Mouse (Mus musculus) neural tube, embryonic 12.5 days (tissue): ENCODE results near the gene Hdhd5. TPM values are rescaled to one million over a fixed set of nuclear protein-coding genes. Genes with fewer than 3 reads are reported as not detected.

Experiments used
- ATAC-seq: fragments of 200-750 bp; cut with Nextera tagmentation; 2 replicates; pipeline ENCODE4 v1.8.0; 2017; ENCODE audit warnings: low read depth, mild to moderate bottlenecking, moderate TSS enrichment, moderate library complexity; ENCODE audit not compliant: low FRiP score
- H3K27ac ChIP-seq: fragments of 300-500 bp; sonication (generic); 2 replicates; pipeline ENCODE4 v1.5.1; 2016
- H3K27me3 ChIP-seq: fragments of 300-500 bp; sonication (generic); replicated peaks from 2 replicates; pipeline ENCODE4 v1.6.1; 2016; ENCODE audit warnings: mild to moderate bottlenecking
- H3K36me3 ChIP-seq: fragments of 300-500 bp; sonication (generic); 2 replicates; pipeline ENCODE4 v1.6.1; 2016; ENCODE audit warnings: mild to moderate bottlenecking
- H3K4me1 ChIP-seq: fragments of 300-500 bp; sonication (generic); 2 replicates; pipeline ENCODE4 v1.6.1; 2016
- H3K4me2 ChIP-seq: fragments of 300-500 bp; sonication (generic); replicated peaks from 2 replicates; pipeline ENCODE4 v1.6.1; 2016; ENCODE audit warnings: mild to moderate bottlenecking
- H3K4me3 ChIP-seq: fragments of 300-500 bp; sonication (generic); 2 replicates; pipeline ENCODE4 v1.5.1; 2016
- H3K9ac ChIP-seq: fragments of 300-500 bp; sonication (generic); 2 replicates; pipeline ENCODE4 v1.6.1; 2016; ENCODE audit warnings: mild to moderate bottlenecking
- H3K9me3 ChIP-seq: fragments of 300-500 bp; sonication (generic); 2 replicates; pipeline ENCODE4 v1.6.1; 2016; ENCODE audit warnings: mild to moderate bottlenecking
- WGBS: fragments of 180-500 bp; shearing (Covaris S2); methylation state at CpG from one replicate; pipeline ENCODE4 v1.1.7; 2016; 5-methylcytosine and 5-hydroxymethylcytosine counted together
- polyA plus RNA-seq: library from polyadenylated mRNA; unstranded; fragments of >200 nt; fragmentation: Nextera tagmentation; extraction: Ambion mirVana; gene quantifications from 2 replicates; pipeline ENCODE4 v1.2.1, GENCODE M21; 2016

Hdhd5 gene
- polyA plus RNA-seq, 1 experiment from 2014 or later, result 23.6 TPM

DNA sequence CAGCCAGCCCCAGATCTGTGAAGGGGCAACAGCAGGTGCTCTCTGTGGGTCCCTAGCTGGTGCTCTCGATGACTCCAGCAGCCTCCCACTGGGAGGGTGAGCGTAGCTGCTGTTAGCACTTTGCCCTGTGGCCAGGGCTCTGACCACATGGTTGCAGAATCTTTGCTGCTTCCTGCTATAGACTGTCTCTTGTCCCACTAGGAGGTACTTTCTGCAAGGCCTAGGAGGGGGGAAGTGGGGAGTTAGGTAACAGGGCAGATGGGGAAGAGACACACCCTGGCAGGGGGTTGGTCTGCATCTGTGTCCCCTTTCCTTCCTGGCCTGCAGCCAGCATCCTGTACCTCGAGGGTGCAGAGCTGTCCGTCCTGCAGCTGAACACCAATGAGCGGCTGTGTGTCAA, 57.7 kb downstream of the Hdhd5 start:
- H3K36me3 ChIP-seq, result peaks cover 5% of the 10 kb centered on the region
- 0 out of 2 replicates have a peak overlapping the region, but pooled peaks have one; percentile 20 for H3K4me2 ChIP-seq
- H3K9me3 ChIP-seq, result no peaks in the 10 kb centered on the region
- no peak overlapping the region for H3K4me3 ChIP-seq
- no peaks in the 10 kb centered on the region for H3K27me3 ChIP-seq
- H3K27ac ChIP-seq, result peak overlapping the region; percentile 62; the same call in 1 of the 2 replicates
- no peak overlapping the region for H3K9ac ChIP-seq
- peak; percentile 30; the same call in 1 of the 2 replicates for ATAC-seq
- 27% methylated on average over 5 of the region's 5 CpGs for WGBS
- H3K4me1 ChIP-seq, result peaks cover 37% of the 10 kb centered on the region

DNA sequence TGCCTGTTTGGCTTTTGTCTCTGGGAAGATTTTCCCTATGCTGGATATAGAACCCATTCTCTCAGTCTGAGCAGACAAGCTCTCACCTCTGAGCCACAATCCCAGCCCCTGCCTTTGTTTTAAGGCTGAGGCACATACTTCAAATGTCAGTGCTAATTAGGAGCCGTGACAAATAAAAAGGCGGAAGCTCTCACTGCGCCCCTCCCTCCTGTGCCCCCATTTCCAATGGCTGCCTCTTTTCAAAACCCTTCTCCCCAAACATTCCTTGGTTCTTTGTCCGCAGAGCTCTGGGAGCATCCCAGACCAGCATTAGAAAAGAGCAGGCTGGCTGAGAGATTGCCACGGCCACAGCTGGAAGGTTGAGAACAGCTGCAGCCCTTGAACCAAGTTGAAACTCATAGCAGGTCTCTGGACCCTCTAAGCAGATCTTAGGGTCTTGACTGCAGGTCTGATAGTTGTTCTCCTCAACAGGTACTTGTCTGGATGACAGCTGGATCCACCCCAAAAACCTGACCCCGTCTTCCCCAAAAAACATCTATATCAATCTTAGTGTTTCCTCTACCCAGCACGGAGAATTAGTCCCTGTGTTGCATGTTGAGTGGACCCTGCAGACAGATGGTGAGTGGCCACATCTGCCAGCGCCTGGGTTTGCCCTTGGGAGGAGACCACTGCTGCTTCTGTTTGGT, 58.5 kb downstream of the Hdhd5 start:
- Histone ChIP-seq H3K4me2 (peak overlapping the region; percentile 42), H3K27ac (peak overlapping the region; percentile 82), H3K9me3 (no peaks in the 10 kb centered on the region), H3K4me3 (no peak overlapping the region), H3K36me3 (no peaks in the 10 kb centered on the region), H3K9ac (no peak overlapping the region), H3K4me1 (peaks cover 37% of the 10 kb centered on the region), H3K27me3 (no peaks in the 10 kb centered on the region)
- peak; percentile 79 for ATAC-seq
- WGBS, result 11% methylated on average over 8 of the region's 8 CpGs

DNA sequence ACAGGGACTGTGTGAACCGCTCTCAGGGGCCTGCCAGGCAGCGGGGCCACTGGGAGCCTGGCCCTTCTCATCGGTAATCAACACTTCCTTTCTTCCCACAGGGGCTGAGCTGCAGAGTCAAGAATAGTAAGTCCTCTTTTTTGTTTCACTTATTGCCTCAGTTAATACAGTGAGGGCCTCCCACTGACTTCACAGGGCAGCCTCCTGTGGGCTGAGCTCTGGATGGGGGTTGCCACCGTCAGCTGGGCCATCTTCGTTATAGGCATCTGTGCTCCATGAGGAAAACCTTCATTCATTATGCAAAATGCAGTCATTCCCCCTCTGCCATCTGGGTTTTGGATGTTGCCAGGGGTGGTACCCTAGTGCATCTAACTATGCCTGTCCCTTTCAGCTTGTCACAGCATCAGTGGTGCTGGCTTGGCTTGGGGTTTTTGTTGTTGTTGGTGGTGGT, 59.1 kb downstream of the Hdhd5 start:
- H3K4me2 ChIP-seq, result peak overlapping the region; percentile 42
- peaks cover 37% of the 10 kb centered on the region for H3K4me1 ChIP-seq
- H3K27me3 ChIP-seq, result no peaks in the 10 kb centered on the region
- no peak overlapping the region for H3K9ac ChIP-seq
- H3K4me3 ChIP-seq, result no peak overlapping the region
- ATAC-seq, result peak; percentile 89
- no peaks in the 10 kb centered on the region for H3K36me3 ChIP-seq
- H3K27ac ChIP-seq, result peak overlapping the region; percentile 82
- H3K9me3 ChIP-seq, result no peaks in the 10 kb centered on the region
- WGBS, result 1% methylated on average over 5 of the region's 5 CpGs

DNA sequence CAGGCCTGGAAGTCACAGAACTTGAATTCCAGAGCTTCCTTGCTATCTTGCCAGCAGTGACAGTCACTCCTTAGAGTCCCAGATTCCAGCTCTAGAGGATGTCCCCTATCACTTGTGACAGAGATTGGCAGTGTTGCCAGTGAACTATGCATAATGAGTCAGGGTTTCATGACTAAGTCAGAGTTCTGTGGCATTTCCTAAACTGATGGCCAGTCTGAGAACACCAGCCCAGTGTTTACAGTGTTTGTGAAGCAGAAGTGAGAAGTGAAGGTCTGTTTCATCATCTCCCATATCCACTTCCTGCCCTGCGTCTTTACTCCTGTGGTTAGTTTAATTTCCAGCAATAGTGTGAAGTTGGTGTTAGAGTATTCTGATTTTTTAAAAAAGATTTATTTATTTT, 60.5 kb downstream of the Hdhd5 start:
- Histone ChIP-seq H3K27me3 (peaks cover under 1% of the 10 kb centered on the region; the same call in 1 of the 2 replicates), H3K4me1 (peaks cover 37% of the 10 kb centered on the region), H3K9me3 (no peaks in the 10 kb centered on the region), H3K36me3 (no peaks in the 10 kb centered on the region), H3K9ac (no peak overlapping the region), H3K27ac (no peak overlapping the region), H3K4me3 (no peak overlapping the region), H3K4me2 (no peak overlapping the region)
- WGBS, result 87% methylated on average over 1 of the region's 1 CpGs
- no peak for ATAC-seq

DNA sequence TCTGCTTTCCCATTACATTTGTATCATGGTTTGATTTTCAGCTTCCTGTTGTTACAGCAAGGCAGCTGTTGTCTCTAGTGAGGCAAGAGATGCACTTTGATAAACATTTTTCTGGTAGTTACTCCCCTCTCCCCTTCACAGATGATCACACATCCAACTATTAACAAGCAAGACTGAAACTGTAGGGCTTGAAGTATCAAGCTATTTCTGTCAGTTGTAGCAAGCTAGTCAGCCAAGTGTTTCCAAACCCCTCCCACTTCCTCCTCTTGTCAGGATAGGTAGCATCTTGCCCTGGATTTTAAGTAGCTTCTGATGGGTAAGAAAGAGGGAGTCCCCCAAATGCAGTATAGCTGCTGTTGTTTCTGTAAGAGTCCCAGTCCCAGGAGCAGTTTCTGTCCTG, 61.3 kb downstream of the Hdhd5 start:
- no peaks in the 10 kb centered on the region for H3K9me3 ChIP-seq
- no peak overlapping the region for H3K27ac ChIP-seq
- H3K36me3 ChIP-seq, result no peaks in the 10 kb centered on the region
- H3K27me3 ChIP-seq, result peaks cover 8% of the 10 kb centered on the region
- no peak overlapping the region for H3K4me2 ChIP-seq
- H3K4me1 ChIP-seq, result peaks cover 39% of the 10 kb centered on the region
- no peak overlapping the region for H3K9ac ChIP-seq
- no peak for ATAC-seq
- H3K4me3 ChIP-seq, result no peak overlapping the region

DNA sequence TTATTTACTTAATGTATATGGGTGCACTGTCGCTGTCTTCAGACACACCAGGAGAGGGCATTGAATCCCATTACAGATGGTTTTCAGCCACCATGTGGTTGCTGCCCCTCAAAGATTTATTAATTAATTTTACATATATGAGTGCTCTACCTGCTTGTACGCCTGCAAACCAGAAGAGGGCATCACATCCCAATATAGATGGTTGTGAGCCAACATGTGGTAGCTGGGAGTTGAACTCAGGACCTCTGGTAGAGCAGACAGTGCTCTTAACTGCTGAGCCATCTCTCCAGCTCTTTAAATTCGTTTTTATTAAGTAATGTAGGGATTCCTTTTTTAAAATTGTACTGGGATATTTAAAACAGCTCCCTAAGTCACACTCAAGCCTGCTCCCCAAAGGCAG, 61.9 kb downstream of the Hdhd5 start:
- Histone ChIP-seq H3K9me3 (no peaks in the 10 kb centered on the region), H3K4me3 (no peak overlapping the region), H3K9ac (no peak overlapping the region), H3K4me2 (no peak overlapping the region), H3K27ac (no peak overlapping the region), H3K36me3 (no peaks in the 10 kb centered on the region), H3K4me1 (peaks cover 41% of the 10 kb centered on the region), H3K27me3 (peaks cover 13% of the 10 kb centered on the region)
- WGBS, result 78% methylated on average over 3 of the region's 3 CpGs
- no peak for ATAC-seq

DNA sequence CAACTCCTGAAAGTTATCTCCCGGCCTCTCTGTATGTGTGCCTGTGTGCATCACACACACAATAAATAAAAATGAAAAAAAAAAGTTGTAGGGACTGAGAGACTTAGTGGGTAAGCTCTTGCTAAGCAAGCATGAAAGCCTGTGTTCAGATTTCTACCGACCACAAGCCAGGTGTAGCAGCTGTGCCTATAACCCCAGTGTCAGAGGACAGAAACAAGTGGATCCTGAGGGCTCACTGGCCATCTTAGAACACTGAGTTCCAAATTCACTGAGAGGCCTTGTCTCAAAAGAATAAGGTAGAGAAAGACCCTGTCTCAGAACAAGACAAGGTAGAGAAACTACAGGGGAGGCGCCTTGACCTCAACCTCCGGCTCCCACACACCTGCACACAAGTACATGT, 62.9 kb downstream of the Hdhd5 start:
- 97% methylated on average over 4 of the region's 4 CpGs for WGBS

DNA sequence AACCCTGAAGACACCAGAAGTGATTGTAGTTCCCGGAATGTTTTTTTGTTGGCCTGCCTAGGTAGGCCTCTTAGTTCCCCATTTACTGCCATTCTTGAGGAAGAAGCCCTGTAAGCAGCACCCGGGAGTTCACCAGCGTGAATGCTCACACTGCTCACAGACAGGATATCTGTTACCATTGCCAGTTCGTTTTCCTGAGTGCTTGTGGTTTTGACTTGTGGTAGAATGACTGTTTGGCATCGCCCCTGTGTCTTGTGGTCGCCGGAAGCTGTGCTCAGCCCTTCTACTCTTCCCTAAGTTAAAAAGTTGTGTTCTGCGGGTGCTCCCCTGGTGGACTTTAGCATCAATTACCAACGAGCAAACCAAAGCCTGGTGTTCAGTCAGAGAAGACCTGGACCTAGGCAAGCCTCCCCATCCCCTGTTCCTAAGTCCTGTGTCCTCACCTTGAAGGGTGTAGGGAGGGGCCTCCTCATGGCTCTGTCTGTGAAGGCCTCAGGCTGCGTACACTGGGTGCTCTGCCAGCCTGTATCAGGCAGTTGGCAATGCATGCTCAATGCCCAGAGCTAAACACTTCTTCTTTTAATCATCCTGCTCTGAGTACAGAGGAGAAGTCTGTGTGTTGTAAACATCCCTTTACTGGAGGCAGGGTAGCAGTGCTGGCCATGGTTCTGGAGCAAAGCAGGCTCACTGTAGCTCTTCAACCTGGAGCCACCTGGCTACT, 64.3 kb downstream of the Hdhd5 start:
- Histone ChIP-seq H3K27ac (no peak overlapping the region), H3K9me3 (no peaks in the 10 kb centered on the region), H3K9ac (no peak overlapping the region), H3K27me3 (peaks cover 36% of the 10 kb centered on the region), H3K4me3 (no peak overlapping the region), H3K4me1 (peaks cover 26% of the 10 kb centered on the region), H3K36me3 (no peaks in the 10 kb centered on the region), H3K4me2 (no peak overlapping the region)
- 80% methylated on average over 10 of the region's 10 CpGs for WGBS
- no peak for ATAC-seq

More for the DNA sequence above, 62.9 kb downstream of the Hdhd5 start:
- H3K27me3 ChIP-seq, result peaks cover 22% of the 10 kb centered on the region
- H3K4me1 ChIP-seq, result peaks cover 41% of the 10 kb centered on the region
- H3K9me3 ChIP-seq, result no peaks in the 10 kb centered on the region
- no peaks in the 10 kb centered on the region for H3K36me3 ChIP-seq
- no peak overlapping the region for H3K4me2 ChIP-seq
- H3K27ac ChIP-seq, result no peak overlapping the region
- H3K9ac ChIP-seq, result no peak overlapping the region
- ATAC-seq, result no peak
- H3K4me3 ChIP-seq, result no peak overlapping the region

DNA sequence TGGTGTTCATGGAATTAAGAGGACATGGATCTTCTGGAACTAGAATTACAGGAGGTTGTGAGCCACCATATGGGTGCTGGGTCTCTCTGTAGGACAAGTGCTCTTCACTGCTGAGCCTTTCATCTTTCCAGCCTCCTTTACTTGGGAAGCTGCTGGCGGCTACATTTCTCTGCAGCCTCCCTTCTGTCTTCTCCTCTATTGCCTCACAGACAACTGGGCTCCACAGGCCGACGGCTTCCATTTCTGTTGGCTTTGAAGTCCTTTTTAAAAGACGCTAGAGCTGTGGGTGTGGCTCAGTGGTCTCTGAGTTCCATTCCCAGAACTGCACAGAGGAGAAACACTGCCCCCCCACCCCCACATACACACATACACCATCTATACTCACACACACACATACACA, 65.7 kb downstream of the Hdhd5 start:
- Histone ChIP-seq H3K27me3 (peaks cover 43% of the 10 kb centered on the region), H3K9me3 (no peaks in the 10 kb centered on the region), H3K36me3 (no peaks in the 10 kb centered on the region), H3K4me3 (no peak overlapping the region), H3K4me2 (no peak overlapping the region), H3K27ac (no peak overlapping the region), H3K4me1 (peaks cover 17% of the 10 kb centered on the region), H3K9ac (no peak overlapping the region)
- 22% methylated on average over 4 of the region's 4 CpGs for WGBS
- no peak for ATAC-seq

DNA sequence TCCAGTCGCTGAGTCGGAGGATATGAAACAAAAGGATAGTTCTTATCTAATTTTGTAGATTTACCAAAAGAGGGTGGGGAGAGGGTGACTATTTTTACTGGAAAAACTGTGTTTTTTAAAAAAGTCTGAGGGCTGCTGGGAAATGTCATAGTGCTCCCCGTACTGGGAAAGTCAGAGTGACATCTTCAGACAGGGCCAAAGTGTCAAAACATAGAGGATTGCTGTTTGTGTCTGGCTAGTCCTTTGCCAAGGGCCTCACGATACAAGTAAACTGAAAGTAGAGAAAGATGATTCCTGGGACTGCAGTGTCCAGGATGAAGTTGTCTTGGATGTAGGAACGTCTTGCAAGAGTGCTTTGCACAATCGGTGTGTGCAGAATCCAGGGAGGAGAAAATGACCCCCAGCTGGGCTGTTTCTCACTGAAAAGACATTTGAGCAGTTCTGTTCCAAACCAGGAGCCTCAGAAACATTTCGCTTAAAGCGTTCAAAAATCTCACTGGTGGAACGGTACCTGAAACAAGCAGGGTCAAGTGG, 66.6 kb downstream of the Hdhd5 start:
- peaks cover 17% of the 10 kb centered on the region for H3K4me1 ChIP-seq
- 60% methylated on average over 9 of the region's 9 CpGs for WGBS
- peaks cover 43% of the 10 kb centered on the region for H3K27me3 ChIP-seq
- peak overlapping the region; percentile 57; the same call in 1 of the 2 replicates for H3K4me3 ChIP-seq
- no peaks in the 10 kb centered on the region for H3K36me3 ChIP-seq
- H3K4me2 ChIP-seq, result peak overlapping the region; percentile 76
- H3K9ac ChIP-seq, result no peak overlapping the region
- H3K27ac ChIP-seq, result no peak overlapping the region
- H3K9me3 ChIP-seq, result no peaks in the 10 kb centered on the region
- ATAC-seq, result no peak

DNA sequence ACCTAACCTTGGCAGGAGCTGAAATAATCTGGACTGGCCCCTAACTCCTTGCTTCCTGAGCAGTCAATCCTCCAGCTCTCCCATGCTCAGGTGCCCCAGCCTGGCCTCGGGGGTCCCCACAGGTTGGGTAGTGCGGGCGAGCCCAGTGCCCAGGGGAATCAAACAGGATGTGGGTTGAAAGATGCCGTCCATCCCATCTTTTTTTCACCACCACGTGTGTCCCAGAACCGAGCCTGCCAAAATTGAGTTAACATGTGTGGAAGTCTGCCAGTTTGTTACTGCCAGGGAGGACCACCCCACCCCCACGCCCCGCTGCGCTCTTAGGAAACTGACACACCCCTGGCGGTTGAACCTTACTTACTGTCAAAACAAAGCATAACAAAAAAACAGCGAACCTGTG, 67.2 kb downstream of the Hdhd5 start:
- no peak overlapping the region for H3K27ac ChIP-seq
- WGBS, result 7% methylated on average over 11 of the region's 11 CpGs
- ATAC-seq, result no peak
- peaks cover 17% of the 10 kb centered on the region for H3K4me1 ChIP-seq
- peak overlapping the region; percentile 57 for H3K4me3 ChIP-seq
- no peaks in the 10 kb centered on the region for H3K36me3 ChIP-seq
- H3K9ac ChIP-seq, result peak overlapping the region; percentile 68
- peaks cover 43% of the 10 kb centered on the region for H3K27me3 ChIP-seq
- H3K4me2 ChIP-seq, result peak overlapping the region; percentile 76
- H3K9me3 ChIP-seq, result no peaks in the 10 kb centered on the region

DNA sequence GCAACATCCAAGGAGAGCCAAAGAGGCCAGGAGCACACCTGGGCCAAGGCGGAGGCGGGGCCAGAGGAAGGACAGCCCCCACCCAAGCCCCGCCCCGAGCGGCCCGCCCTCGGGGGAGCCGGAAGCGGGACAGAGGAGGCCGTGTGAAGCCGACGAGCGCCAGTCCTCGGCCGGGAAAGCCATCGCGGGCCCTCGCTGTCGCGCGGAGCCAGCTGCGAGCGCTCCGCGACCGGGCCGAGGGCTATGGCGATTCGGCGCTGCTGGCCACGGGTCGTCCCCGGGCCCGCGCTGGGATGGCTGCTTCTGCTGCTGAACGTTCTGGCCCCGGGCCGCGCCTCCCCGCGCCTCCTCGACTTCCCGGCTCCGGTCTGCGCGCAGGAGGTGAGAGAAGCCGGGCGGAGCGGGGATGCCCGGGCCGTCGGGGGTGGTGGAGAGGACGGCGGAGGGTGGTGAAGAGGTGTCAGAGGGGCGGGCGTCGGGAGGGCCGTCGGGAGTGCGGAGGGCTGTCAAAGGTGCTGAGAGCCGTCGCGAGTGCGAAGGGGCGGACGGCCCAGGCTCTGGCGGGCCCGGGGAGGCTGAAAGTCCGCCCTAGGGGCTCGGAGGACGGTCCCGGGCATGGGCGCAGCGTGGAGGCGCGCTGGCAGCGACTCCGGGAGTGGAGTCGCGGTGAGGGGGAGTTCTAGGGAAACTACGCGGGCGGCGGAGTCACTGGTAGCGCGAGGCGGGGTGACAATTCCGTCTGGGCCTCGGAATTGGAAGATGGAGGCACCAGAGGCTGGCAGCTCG, 67.8 kb downstream of the Hdhd5 start, which contains the start of gene Il17ra:
Gene Il17ra (plus strand): TSS at position 162 of the 786 bp plus-strand sequence.
- WGBS, result under 1% methylated on average over 90 of the region's 90 CpGs
- ATAC-seq, result peak; percentile 80
- Histone ChIP-seq H3K36me3 (no peaks in the 10 kb centered on the region), H3K4me2 (peak within 1 kb of the TSS; percentile 76), H3K27ac (no peak within 1 kb of the TSS), H3K9ac (peak within 1 kb of the TSS; percentile 68), H3K27me3 (peaks cover 43% of the 10 kb centered on the region), H3K4me3 (peak within 1 kb of the TSS; percentile 57), H3K4me1 (peaks cover 17% of the 10 kb centered on the region), H3K9me3 (no peaks in the 10 kb centered on the region)
